Mouse (Mus musculus) liver, embryonic 15.5 days (tissue): ENCODE results near the gene Prnp. TPM values are rescaled to one million over a fixed set of nuclear protein-coding genes. Genes with fewer than 3 reads are reported as not detected.

Experiments used
- ATAC-seq: fragments of 200-750 bp; cut with Nextera tagmentation; 2 replicates; pipeline ENCODE4 v1.8.0; 2017; ENCODE audit warnings: moderate number of reproducible peaks, mild to moderate bottlenecking, moderate library complexity; ENCODE audit not compliant: insufficient read depth
- H3K27ac ChIP-seq: fragments of 300-500 bp; sonication (generic); replicated peaks from 2 replicates; pipeline ENCODE4 v1.5.1; 2015; ENCODE audit warnings: mild to moderate bottlenecking, inconsistent platforms
- H3K27me3 ChIP-seq: fragments of 300-500 bp; sonication (generic); 2 replicates; pipeline ENCODE4 v1.6.1; 2015; ENCODE audit warnings: mild to moderate bottlenecking, inconsistent platforms
- H3K36me3 ChIP-seq: fragments of 300-500 bp; sonication (generic); replicated peaks from 2 replicates; pipeline ENCODE4 v1.6.1; 2015; ENCODE audit warnings: moderate library complexity, mild to moderate bottlenecking, inconsistent platforms
- H3K4me1 ChIP-seq: fragments of 300-500 bp; sonication (generic); replicated peaks from 2 replicates; pipeline ENCODE4 v1.6.1; 2015; ENCODE audit warnings: inconsistent platforms
- H3K4me2 ChIP-seq: fragments of 300-500 bp; sonication (generic); 2 replicates; pipeline ENCODE4 v1.6.1; 2015; ENCODE audit warnings: moderate library complexity, mild to moderate bottlenecking, inconsistent platforms
- H3K4me3 ChIP-seq: fragments of 300-500 bp; sonication (generic); replicated peaks from 2 replicates; pipeline ENCODE4 v1.5.1; 2015; ENCODE audit warnings: mild to moderate bottlenecking, inconsistent platforms
- H3K9ac ChIP-seq: fragments of 300-500 bp; sonication (generic); 2 replicates; pipeline ENCODE4 v1.6.1; 2015; ENCODE audit warnings: moderate library complexity, mild to moderate bottlenecking, inconsistent platforms
- H3K9me3 ChIP-seq: fragments of 300-500 bp; sonication (generic); replicated peaks from 2 replicates; pipeline ENCODE4 v1.6.1; 2016; ENCODE audit warnings: inconsistent platforms
- WGBS: fragments of 180-500 bp; shearing (Covaris S2); methylation state at CpG from one replicate; pipeline ENCODE4 v1.1.7; 2015; ENCODE audit warnings: mixed read lengths; ENCODE audit not compliant: insufficient replicate concordance; 5-methylcytosine and 5-hydroxymethylcytosine counted together
- polyA plus RNA-seq: library from polyadenylated mRNA; unstranded; fragments of >200 nt; fragmentation: Nextera tagmentation; extraction: Ambion mirVana; gene quantifications from 2 replicates; pipeline ENCODE4 v1.2.1, GENCODE M21; 2015

Gene Prnp
- polyA plus RNA-seq, 1 experiment from 2014 or later = 32.1 TPM

DNA sequence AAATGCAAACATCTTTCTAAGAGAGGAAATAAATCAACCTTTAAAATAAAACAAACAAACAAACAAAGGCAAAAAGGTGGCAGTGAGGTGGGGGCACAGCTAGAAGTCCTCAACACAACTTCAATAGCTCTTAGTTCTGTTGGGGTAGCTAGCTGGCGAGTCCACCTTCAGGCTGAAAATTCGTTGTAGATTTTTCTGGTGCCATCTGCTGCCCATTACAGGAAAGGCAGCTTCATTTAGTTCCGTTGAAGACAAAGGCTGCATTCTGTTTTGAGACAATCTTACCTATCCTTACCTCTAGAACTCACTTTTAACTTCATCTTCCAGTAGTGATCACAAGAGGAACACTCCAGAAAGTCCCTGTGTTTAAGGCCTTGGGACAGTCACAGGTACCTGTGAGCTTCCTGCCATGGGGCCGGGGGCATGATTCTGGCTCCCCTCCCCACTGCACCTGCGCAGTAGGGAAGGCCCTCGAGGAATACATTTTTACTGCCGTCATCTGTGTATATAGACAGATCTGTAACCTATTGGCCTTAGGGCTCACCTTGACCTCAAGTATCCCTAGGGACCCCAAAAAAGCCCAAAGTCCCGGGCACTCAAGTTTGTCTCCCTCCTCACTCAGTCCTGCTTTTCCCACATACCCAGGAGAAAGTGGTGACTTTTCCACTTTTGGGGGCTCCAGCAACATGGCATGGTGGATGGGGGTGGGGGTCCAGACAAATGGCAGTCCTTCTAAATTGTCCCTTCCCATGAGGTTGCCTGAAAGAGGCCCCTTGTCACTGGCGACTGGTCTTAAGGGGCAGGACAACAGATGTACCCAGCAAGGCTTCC is 40.3 kb downstream of the Prnp start:
- Histone ChIP-seq H3K27me3 (peaks cover 60% of the 10 kb centered on the region), H3K9me3 (no peaks in the 10 kb centered on the region)

DNA sequence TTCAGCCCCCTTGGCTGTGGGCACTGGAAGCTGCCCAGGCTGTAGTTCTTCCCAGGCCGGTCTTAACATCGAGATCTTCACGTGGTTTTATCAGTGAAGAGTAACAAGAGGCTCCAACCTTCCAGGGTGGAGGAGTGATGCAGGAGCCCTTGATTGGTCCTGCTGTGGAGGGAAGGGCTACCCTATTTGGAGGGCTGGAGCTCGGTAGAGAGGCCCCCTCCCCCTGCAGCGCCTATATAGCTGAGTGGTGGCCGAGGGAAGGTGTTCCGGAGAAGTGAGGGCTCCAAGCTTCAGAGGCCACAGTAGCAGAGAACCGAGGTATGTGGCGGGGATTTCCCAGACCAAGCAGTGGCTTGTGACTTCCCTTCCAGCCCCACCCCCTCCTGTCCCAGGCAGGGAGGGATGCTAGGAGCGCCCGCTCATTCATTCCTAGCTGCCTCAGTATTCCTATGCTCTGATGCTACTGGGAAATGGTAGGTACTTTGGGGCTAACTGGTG is 40.9 kb downstream of the Prnp start, which contains the start of gene Prnd:
TSS of gene Prnd (plus strand) at position 264 of the 498 bp plus-strand sequence.
- no peaks in the 10 kb centered on the region for H3K36me3 ChIP-seq
- H3K4me1 ChIP-seq = peaks cover 8% of the 10 kb centered on the region; the same call in 1 of the 2 replicates
- no peaks in the 10 kb centered on the region for H3K9me3 ChIP-seq
- H3K27me3 ChIP-seq = peaks cover 61% of the 10 kb centered on the region
- H3K27ac ChIP-seq = no peak within 1 kb of the TSS
- WGBS = 8% methylated on average over 11 of the region's 11 CpGs
- H3K4me3 ChIP-seq = no peak within 1 kb of the TSS
- no peak within 1 kb of the TSS for H3K4me2 ChIP-seq
- ATAC-seq = no peak
- no peak within 1 kb of the TSS for H3K9ac ChIP-seq

More for the DNA sequence above, 40.3 kb downstream of the Prnp start:
- no peak overlapping the region for H3K27ac ChIP-seq
- WGBS = 38% methylated on average over 9 of the region's 9 CpGs
- no peak overlapping the region for H3K4me3 ChIP-seq
- no peak overlapping the region for H3K4me2 ChIP-seq
- ATAC-seq = no peak
- H3K9ac ChIP-seq = no peak overlapping the region
- H3K4me1 ChIP-seq = 0 out of 2 replicates have a peak, but pooled peaks cover 2% of the 10 kb centered on the region
- no peaks in the 10 kb centered on the region for H3K36me3 ChIP-seq

DNA sequence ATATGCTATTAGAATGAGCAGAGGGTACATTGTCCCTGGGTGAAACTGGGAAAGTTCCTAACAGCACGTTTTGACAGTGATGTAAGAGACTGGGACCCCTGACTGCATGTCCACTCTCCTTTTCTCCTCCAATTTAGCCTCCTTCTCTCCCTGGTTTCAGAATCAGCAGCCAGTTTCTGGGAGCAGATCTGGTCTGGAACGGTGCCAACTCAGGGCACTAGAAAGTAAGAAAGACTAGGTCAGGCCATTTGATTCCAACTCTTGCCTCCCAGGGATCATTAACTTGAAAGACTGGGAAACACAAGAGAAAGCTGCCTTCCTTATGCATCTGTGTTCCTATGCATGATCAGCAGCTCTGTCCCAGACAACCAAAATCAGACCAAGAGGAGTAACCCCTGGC is 42.7 kb downstream of the Prnp start:
- 33% methylated on average over 2 of the region's 2 CpGs for WGBS
- peaks cover 8% of the 10 kb centered on the region; the same call in 1 of the 2 replicates for H3K4me1 ChIP-seq
- H3K9me3 ChIP-seq = no peaks in the 10 kb centered on the region
- H3K4me2 ChIP-seq = no peak overlapping the region
- no peak overlapping the region for H3K27ac ChIP-seq
- no peaks in the 10 kb centered on the region for H3K36me3 ChIP-seq
- no peak for ATAC-seq
- H3K4me3 ChIP-seq = no peak overlapping the region
- H3K27me3 ChIP-seq = peaks cover 67% of the 10 kb centered on the region
- H3K9ac ChIP-seq = no peak overlapping the region

DNA sequence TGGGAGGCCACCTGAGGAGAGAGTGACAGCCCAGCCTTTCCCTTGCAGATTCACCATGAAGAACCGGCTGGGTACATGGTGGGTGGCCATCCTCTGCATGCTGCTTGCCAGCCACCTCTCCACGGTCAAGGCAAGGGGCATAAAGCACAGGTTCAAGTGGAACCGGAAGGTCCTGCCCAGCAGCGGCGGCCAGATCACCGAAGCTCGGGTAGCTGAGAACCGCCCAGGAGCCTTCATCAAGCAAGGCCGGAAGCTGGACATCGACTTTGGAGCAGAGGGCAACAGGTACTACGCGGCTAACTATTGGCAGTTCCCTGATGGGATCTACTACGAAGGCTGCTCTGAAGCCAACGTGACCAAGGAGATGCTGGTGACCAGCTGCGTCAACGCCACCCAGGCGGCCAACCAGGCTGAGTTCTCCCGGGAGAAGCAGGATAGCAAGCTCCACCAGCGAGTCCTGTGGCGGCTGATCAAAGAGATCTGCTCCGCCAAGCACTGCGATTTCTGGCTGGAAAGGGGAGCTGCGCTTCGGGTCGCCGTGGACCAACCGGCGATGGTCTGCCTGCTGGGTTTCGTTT is 43.3 kb downstream of the Prnp start:
- no peak overlapping the region for H3K27ac ChIP-seq
- peaks cover 8% of the 10 kb centered on the region; the same call in 1 of the 2 replicates for H3K4me1 ChIP-seq
- H3K9me3 ChIP-seq = no peaks in the 10 kb centered on the region
- no peaks in the 10 kb centered on the region for H3K36me3 ChIP-seq
- no peak overlapping the region for H3K4me3 ChIP-seq
- H3K4me2 ChIP-seq = peak overlapping the region; percentile 32
- no peak overlapping the region for H3K9ac ChIP-seq
- no peak for ATAC-seq
- 19% methylated on average over 29 of the region's 29 CpGs for WGBS
- peaks cover 64% of the 10 kb centered on the region for H3K27me3 ChIP-seq

DNA sequence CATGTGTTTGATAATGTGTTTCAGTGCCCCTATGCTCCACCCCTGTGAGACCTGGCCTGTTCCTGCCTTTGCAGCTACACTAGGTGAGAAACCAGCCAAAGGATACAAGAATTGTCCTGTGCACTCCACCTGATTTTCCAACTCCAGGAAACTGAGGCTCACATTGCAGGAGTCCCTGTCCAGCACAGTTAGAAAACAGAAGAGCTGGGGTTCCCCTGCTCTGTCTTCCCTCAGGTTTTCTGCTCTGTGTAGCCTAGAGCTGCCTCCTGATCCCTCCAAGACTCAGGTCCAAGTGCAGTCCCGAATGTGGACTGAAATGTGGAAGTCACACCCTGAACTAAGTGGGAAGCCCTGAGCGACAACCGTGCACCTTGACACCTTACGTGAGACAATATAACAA is 44.0 kb downstream of the Prnp start:
- H3K4me3 ChIP-seq = no peak overlapping the region
- ATAC-seq = no peak
- H3K27me3 ChIP-seq = peaks cover 58% of the 10 kb centered on the region
- 69% methylated on average over 4 of the region's 4 CpGs for WGBS
- no peak overlapping the region for H3K27ac ChIP-seq
- no peaks in the 10 kb centered on the region for H3K9me3 ChIP-seq
- H3K4me2 ChIP-seq = no peak overlapping the region
- no peaks in the 10 kb centered on the region for H3K36me3 ChIP-seq
- peaks cover 8% of the 10 kb centered on the region; the same call in 1 of the 2 replicates for H3K4me1 ChIP-seq
- no peak overlapping the region for H3K9ac ChIP-seq

DNA sequence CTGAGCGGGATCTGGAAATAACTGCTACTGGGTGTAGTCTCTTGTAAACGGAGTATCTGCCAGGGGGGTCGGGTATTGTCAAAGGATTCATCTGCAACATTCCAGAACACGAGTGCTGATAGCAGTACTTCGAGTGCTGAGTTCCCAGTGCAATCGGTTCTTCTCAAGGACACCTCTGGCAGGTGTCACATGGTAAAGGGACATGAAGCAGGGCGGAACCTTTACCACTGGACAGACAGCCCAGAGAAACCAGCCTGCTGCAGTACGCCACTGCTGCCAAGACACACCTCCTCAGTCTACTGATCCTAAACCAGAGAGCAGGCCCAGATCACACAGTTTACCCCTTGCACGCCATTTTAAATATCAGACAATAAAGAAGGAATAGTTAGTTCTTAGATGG is 45.1 kb downstream of the Prnp start:
- ATAC-seq = no peak
- peaks cover 55% of the 10 kb centered on the region for H3K27me3 ChIP-seq
- no peak overlapping the region for H3K27ac ChIP-seq
- no peaks in the 10 kb centered on the region for H3K9me3 ChIP-seq
- H3K4me1 ChIP-seq = peaks cover 8% of the 10 kb centered on the region; the same call in 1 of the 2 replicates
- H3K4me2 ChIP-seq = peak overlapping the region; percentile 58
- peak overlapping the region; percentile 32; the same call in 1 of the 2 replicates for H3K4me3 ChIP-seq
- H3K36me3 ChIP-seq = no peaks in the 10 kb centered on the region
- no peak overlapping the region for H3K9ac ChIP-seq
- WGBS = 49% methylated on average over 9 of the region's 9 CpGs

DNA sequence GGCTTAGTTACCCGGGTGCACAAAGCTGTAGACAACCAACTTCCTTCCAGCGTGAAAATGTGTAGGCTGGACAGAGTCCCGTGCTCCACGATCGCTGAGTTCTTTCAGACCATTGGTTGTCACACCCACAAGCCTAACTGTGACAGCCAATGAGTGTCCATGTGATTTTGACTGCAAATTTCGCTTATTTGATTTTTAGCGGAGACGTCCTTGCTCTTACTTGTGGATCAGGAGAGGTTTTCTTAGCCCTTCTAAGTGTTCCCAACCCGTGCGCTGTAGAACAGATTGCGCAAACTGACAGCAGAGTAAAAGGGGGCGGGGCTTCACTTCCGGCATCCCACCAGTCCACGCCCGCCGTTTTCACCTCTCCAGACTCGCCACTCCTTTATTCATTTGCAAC is 45.5 kb downstream of the Prnp start:
- Histone ChIP-seq H3K9me3 (no peaks in the 10 kb centered on the region), H3K36me3 (no peaks in the 10 kb centered on the region), H3K27ac (no peak overlapping the region), H3K27me3 (peaks cover 51% of the 10 kb centered on the region), H3K4me1 (peaks cover 8% of the 10 kb centered on the region; the same call in 1 of the 2 replicates), H3K4me3 (peak overlapping the region; percentile 32), H3K9ac (no peak overlapping the region), H3K4me2 (peak overlapping the region; percentile 58)
- WGBS = 1% methylated on average over 17 of the region's 17 CpGs
- ATAC-seq = no peak; the same call in 1 of the 2 replicates

DNA sequence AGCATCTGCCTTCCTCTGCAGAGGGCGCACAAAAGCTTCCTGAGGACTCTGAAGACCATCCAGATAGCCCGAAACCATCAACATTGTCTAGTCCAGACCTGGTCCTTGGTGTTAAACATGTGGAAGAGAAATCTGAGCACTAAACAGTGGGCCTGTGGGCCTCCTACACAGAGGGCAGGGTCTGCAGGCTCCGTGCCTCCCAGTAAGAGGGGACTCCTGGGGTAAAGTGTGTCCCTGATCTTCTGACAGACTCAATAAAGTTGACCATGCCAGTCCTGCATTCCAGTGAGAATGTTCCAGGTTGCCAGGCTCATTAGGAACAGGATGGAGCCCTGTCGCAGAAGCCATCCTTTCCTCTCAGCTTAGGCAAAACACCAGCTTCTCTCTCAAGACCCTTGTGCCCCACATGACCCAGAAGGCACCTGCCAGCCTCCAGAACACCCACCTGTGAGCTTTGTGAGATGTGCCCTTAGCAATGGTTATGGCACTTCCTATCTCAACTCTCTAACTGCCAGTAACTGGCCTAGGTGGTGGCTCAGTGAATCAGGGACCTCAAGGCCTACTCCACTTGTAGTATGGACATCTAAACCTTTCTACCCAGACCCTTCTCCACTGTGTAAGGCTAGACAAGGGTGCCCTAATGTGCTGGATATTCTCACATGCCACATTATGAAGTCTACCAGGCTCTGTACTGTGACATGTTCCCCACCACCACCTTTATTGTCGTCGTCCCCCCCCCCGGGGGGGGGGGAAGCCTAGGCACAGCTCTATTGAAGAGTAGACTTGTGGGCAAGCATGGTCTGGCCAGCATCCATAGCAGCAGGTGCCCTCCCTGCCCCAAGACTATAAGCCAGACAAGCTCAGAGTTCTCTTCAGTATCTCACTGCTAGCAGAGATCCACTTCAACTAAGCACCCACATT is 46.9 kb downstream of the Prnp start:
- no peaks in the 10 kb centered on the region for H3K9me3 ChIP-seq
- no peak for ATAC-seq

DNA sequence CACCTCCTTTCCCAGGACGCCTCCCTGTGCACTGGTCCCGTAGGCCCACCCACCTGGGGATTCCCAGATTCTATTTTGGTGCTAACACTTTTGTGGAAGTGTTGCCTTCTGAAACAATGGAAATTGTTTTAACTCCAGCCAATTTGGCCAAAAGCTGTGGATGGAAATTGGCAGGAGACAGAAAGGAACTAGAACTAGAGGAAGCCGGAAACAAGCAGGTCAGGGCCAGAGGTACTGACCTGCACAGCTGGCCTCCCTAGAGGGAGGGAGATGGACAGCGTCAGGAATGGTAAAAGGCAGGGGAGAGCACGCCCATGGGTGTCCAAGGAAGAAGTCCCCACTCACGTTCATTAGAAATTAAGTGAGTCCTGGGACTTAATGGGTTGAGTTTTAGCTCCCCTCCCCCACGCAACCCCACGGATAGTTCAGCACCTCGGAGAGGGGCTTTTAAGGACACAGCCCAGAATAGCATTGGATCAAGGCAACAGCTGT is 48.0 kb downstream of the Prnp start:
- Histone ChIP-seq H3K27me3 (peaks cover 27% of the 10 kb centered on the region), H3K9ac (no peak overlapping the region), H3K4me1 (peaks cover 8% of the 10 kb centered on the region; the same call in 1 of the 2 replicates), H3K9me3 (no peaks in the 10 kb centered on the region), H3K4me2 (no peak overlapping the region), H3K4me3 (no peak overlapping the region), H3K27ac (no peak overlapping the region), H3K36me3 (no peaks in the 10 kb centered on the region)
- 36% methylated on average over 9 of the region's 9 CpGs for WGBS
- ATAC-seq = no peak

More for the DNA sequence above, 46.9 kb downstream of the Prnp start:
- H3K4me1 ChIP-seq = peaks cover 8% of the 10 kb centered on the region; the same call in 1 of the 2 replicates
- 59% methylated on average over 7 of the region's 7 CpGs for WGBS
- no peak overlapping the region for H3K4me2 ChIP-seq
- no peak overlapping the region for H3K9ac ChIP-seq
- peaks cover 39% of the 10 kb centered on the region for H3K27me3 ChIP-seq
- H3K36me3 ChIP-seq = no peaks in the 10 kb centered on the region
- H3K4me3 ChIP-seq = no peak overlapping the region
- no peak overlapping the region for H3K27ac ChIP-seq

DNA sequence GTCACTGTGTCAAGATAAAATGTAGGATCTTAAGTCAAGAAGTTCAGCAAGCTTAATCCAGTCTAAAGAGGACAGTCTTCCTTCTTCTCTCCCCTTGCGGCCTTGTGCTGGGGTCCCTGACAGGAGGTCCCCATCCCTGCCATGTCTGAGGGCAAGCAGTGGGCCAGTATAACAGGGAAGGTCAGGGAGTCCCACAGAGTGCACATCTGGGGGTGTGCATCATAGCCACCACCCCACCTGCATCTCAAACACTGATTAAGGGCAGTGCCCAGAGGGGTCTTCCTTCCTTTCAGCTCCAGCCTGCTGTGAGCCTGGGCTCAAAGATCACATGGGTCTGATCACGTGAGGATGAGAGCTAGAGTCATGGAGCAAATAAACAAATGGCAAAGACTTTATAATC is 51.9 kb downstream of the Prnp start:
- Histone ChIP-seq H3K9ac (no peak overlapping the region), H3K9me3 (no peaks in the 10 kb centered on the region), H3K4me1 (no peaks in the 10 kb centered on the region), H3K4me2 (no peak overlapping the region), H3K27ac (no peak overlapping the region), H3K27me3 (no peaks in the 10 kb centered on the region), H3K4me3 (no peak overlapping the region), H3K36me3 (no peaks in the 10 kb centered on the region)
- no peak for ATAC-seq
- WGBS = 56% methylated on average over 2 of the region's 2 CpGs
